Mouse (Mus musculus): Measurements from ENCODE around the gene Gm2888. TPM values are rescaled to one million over a fixed set of nuclear protein-coding genes. Genes with fewer than 3 reads are reported as not detected.
A peak's percentile ranks its signal among the peaks of the same experiment; 100 is the strongest.
"Not testable (repeated sequence)": the region's sequence is repeated elsewhere in the genome, so short reads cannot be mapped to it uniquely, and the experiment has no call there.

The Gm2888 gene
- polyA plus RNA-seq (2015; fragmentation: Nextera tagmentation; extraction: Ambion mirVana) = not detected in 2 replicates

GRCm38 (mm10) chr14:3029702-3030101 is at the start of gene Gm2888:
Gene Gm2888, plus strand, starts transcription at chr14:3030002.
- ATAC-seq (ENCODE audit: insufficient read depth, low FRiP score); H3K27ac ChIP-seq (ENCODE audit: low read length); H3K4me3 ChIP-seq (replicated peaks; ENCODE audit: low read length); H3K9ac ChIP-seq (ENCODE audit: low read length); H3K9me3 ChIP-seq (replicated peaks; ENCODE audit: control insufficient read depth, low read length); H3K4me2 ChIP-seq (ENCODE audit: low read depth, low read length); H3K4me1 ChIP-seq (ENCODE audit: control insufficient read depth, insufficient read depth, low read length); H3K36me3 ChIP-seq (ENCODE audit: control insufficient read depth, insufficient read depth, low read length); H3K27me3 ChIP-seq (ENCODE audit: control insufficient read depth, insufficient read depth, low read length): not testable (repeated sequence)
- 56% methylated on average over 2 of the region's 3 CpGs for WGBS

- Histone ChIP-seq H3K4me3 (replicated peaks; ENCODE audit: low read length) (peak within 1 kb of the TSS; percentile 46), H3K4me2 (ENCODE audit: low read depth, low read length) (peak within 1 kb of the TSS; percentile 65), H3K9ac (ENCODE audit: low read length) (peak within 1 kb of the TSS; percentile 48; the same call in 1 of the 2 replicates)
- not testable (repeated sequence) for H3K4me1 ChIP-seq (ENCODE audit: control insufficient read depth, insufficient read depth, low read length); H3K27ac ChIP-seq (ENCODE audit: low read length); H3K27me3 ChIP-seq (ENCODE audit: control insufficient read depth, insufficient read depth, low read length); H3K36me3 ChIP-seq (ENCODE audit: control insufficient read depth, insufficient read depth, low read length); H3K9me3 ChIP-seq (replicated peaks; ENCODE audit: control insufficient read depth, low read length); ATAC-seq (ENCODE audit: insufficient read depth, low FRiP score)
- WGBS = 4% methylated on average over 32 of the region's 40 CpGs
Observed at GRCm38 (mm10) chr14:3048727-3049512, 19.1 kb downstream of the Gm2888 start, which contains the start of gene Gm2897. Gene Gm2897, plus strand, starts transcription at chr14:3049285.

- H3K27me3 ChIP-seq (ENCODE audit: control insufficient read depth, insufficient read depth, low read length); H3K27ac ChIP-seq (ENCODE audit: low read length); ATAC-seq (ENCODE audit: insufficient read depth, low FRiP score); H3K4me1 ChIP-seq (ENCODE audit: control insufficient read depth, insufficient read depth, low read length); H3K9me3 ChIP-seq (replicated peaks; ENCODE audit: control insufficient read depth, low read length); H3K36me3 ChIP-seq (ENCODE audit: control insufficient read depth, insufficient read depth, low read length): not testable (repeated sequence)
- WGBS = 2% methylated on average over 13 of the region's 20 CpGs
- peak overlapping the region; percentile 65 for H3K4me2 ChIP-seq (ENCODE audit: low read depth, low read length)
- H3K9ac ChIP-seq (ENCODE audit: low read length) = peak overlapping the region; percentile 46; the same call in 1 of the 2 replicates
- H3K4me3 ChIP-seq (replicated peaks; ENCODE audit: low read length) = peak overlapping the region; percentile 46
Observed at GRCm38 (mm10) chr14:3049513-3049800, 19.7 kb downstream of the Gm2888 start.

- not testable (repeated sequence) for H3K4me3 ChIP-seq (replicated peaks; ENCODE audit: low read length); H3K27ac ChIP-seq (ENCODE audit: low read length); H3K4me1 ChIP-seq (ENCODE audit: control insufficient read depth, insufficient read depth, low read length); H3K9me3 ChIP-seq (replicated peaks; ENCODE audit: control insufficient read depth, low read length); H3K27me3 ChIP-seq (ENCODE audit: control insufficient read depth, insufficient read depth, low read length); H3K9ac ChIP-seq (ENCODE audit: low read length); ATAC-seq (ENCODE audit: insufficient read depth, low FRiP score); H3K4me2 ChIP-seq (ENCODE audit: low read depth, low read length); H3K36me3 ChIP-seq (ENCODE audit: control insufficient read depth, insufficient read depth, low read length)
- 2% methylated on average over 4 of the region's 8 CpGs for WGBS
Observed at GRCm38 (mm10) chr14:3050087-3050486, 20.3 kb downstream of the Gm2888 start.

Other genes starting within 250 kb of the Gm2888 start
- gene Gm2897, start 19.3 kb downstream of the Gm2888 start, polyA plus RNA-seq (2015; fragmentation: Nextera tagmentation; extraction: Ambion mirVana) = 2.3 and 2.9 TPM in 2 replicates
- not detected in 2 replicates for gene Gm10340, start 104.0 kb downstream of the Gm2888 start, polyA plus RNA-seq (2015; fragmentation: Nextera tagmentation; extraction: Ambion mirVana)
- gene Gm5795, start 158.3 kb downstream of the Gm2888 start, polyA plus RNA-seq (2015; fragmentation: Nextera tagmentation; extraction: Ambion mirVana) = not detected in 2 replicates
- gene D830030K20Rik, start 178.5 kb downstream of the Gm2888 start, polyA plus RNA-seq (2015; fragmentation: Nextera tagmentation; extraction: Ambion mirVana) = 3.8 and 5.5 TPM in 2 replicates